Mouse (Mus musculus) cerebellum, adult 2 months (tissue): ENCODE results near the gene Abcb8. TPM values are rescaled to one million over a fixed set of nuclear protein-coding genes. Genes with fewer than 3 reads are reported as not detected.

Experiments used
- DNase-seq, 2 experiments: peaks; one replicate each; pipeline ENCODE4 v3.0.0; 2021
- H3K27ac ChIP-seq: fragments of 200-500 bp; 2 replicates; pipeline ENCODE4 v1.5.1; 2012; ENCODE audit warnings: low read length, control low read depth, inconsistent platforms; ENCODE audit not compliant: insufficient read depth
- H3K27me3 ChIP-seq: fragments of 200-500 bp; 2 replicates; pipeline ENCODE4 v1.6.1; 2012; ENCODE audit warnings: inconsistent platforms, mild to moderate bottlenecking, low read length, moderate library complexity; ENCODE audit not compliant: control insufficient read depth, insufficient read depth
- H3K4me1 ChIP-seq: fragments of 200-500 bp; 2 replicates; pipeline ENCODE4 v1.6.1; 2011; ENCODE audit warnings: low read length; ENCODE audit not compliant: control insufficient read depth, insufficient read depth
- H3K4me3 ChIP-seq: fragments of 200-500 bp; replicated peaks from 2 replicates; pipeline ENCODE3; 2011; ENCODE audit warnings: mild to moderate bottlenecking, low read depth, low read length, control low read depth; ENCODE audit not compliant: insufficient read depth
- CTCF ChIP-seq: fragments of 200-500 bp; IDR thresholded peaks from 2 replicates; pipeline ENCODE4 v1.5.1; 2011; ENCODE audit warnings: low read depth, mild to moderate bottlenecking, control low read depth, low read length, moderate library complexity, borderline replicate concordance; ENCODE audit not compliant: insufficient read depth
- POLR2A ChIP-seq: fragments of 200-500 bp; IDR thresholded peaks from 2 replicates; pipeline ENCODE4 v1.6.1; 2011; ENCODE audit warnings: low read length, control low read depth, borderline replicate concordance; ENCODE audit not compliant: insufficient read depth
- WGBS: fragments of 180-500 bp; shearing (Covaris S2); methylation state at CpG from one replicate; pipeline ENCODE4 v1.1.7; 2018; 5-methylcytosine and 5-hydroxymethylcytosine counted together
- polyA plus RNA-seq: library from polyadenylated mRNA; depleted of rRNA; stranded (reverse); fragments of >200 nt; gene quantifications from 2 replicates; pipeline ENCODE4 v1.2.3, GENCODE M21; 2012

The Abcb8 gene
- polyA plus RNA-seq, 1 experiment, result 53.5 TPM

- Histone ChIP-seq H3K4me1 (no peaks in the 10 kb centered on the region; the same call in 1 of the 2 replicates), H3K27me3 (no peaks in the 10 kb centered on the region), H3K27ac (no peak overlapping the region), H3K4me3 (no peak overlapping the region)
- WGBS, result 76% methylated on average over 9 of the region's 9 CpGs
- DNase-seq, result no peak
- TF ChIP-seq CTCF (no peak), POLR2A (no peak)
Measured at GRCm38 (mm10) chr5:24369767-24370166, 23.7 kb upstream of the Abcb8 start.

- no peak for TF ChIP-seq POLR2A
- no peak for TF ChIP-seq CTCF
- Histone ChIP-seq H3K27me3 (no peaks in the 10 kb centered on the region), H3K27ac (no peak overlapping the region), H3K4me3 (no peak overlapping the region), H3K4me1 (no peaks in the 10 kb centered on the region; the same call in 1 of the 2 replicates)
- no peak for DNase-seq
- 87% methylated on average over 5 of the region's 5 CpGs for WGBS
Measured at GRCm38 (mm10) chr5:24373807-24374206, 19.7 kb upstream of the Abcb8 start.

- no peak for TF ChIP-seq POLR2A
- TF ChIP-seq CTCF, result no peak
- Histone ChIP-seq H3K27ac (no peak overlapping the region), H3K27me3 (no peaks in the 10 kb centered on the region), H3K4me3 (no peak overlapping the region), H3K4me1 (no peaks in the 10 kb centered on the region; the same call in 1 of the 2 replicates)
- no peak for DNase-seq
- WGBS, result 27% methylated on average over 6 of the region's 6 CpGs
Measured at GRCm38 (mm10) chr5:24374216-24374615, 19.2 kb upstream of the Abcb8 start.

- no peaks in the 10 kb centered on the region; the same call in 1 of the 2 replicates for H3K4me1 ChIP-seq
- H3K4me3 ChIP-seq, result no peak overlapping the region
- no peaks in the 10 kb centered on the region for H3K27me3 ChIP-seq
- H3K27ac ChIP-seq, result no peak overlapping the region
- TF ChIP-seq CTCF, result no peak
- no peak for TF ChIP-seq POLR2A
- no peak for DNase-seq
- WGBS, result 61% methylated on average over 7 of the region's 7 CpGs
Measured at GRCm38 (mm10) chr5:24374666-24375328, 18.7 kb upstream of the Abcb8 start.

GRCm38 (mm10) chr5:24378700-24379099 lies 14.8 kb upstream of the Abcb8 start:
- TF ChIP-seq CTCF (no peak), POLR2A (no peak)
- Histone ChIP-seq H3K27me3 (no peaks in the 10 kb centered on the region), H3K4me1 (0 out of 2 replicates have a peak, but pooled peaks cover 2% of the 10 kb centered on the region), H3K4me3 (no peak overlapping the region), H3K27ac (no peak overlapping the region)
- no peak for DNase-seq
- WGBS, result 65% methylated on average over 2 of the region's 2 CpGs

DNA sequence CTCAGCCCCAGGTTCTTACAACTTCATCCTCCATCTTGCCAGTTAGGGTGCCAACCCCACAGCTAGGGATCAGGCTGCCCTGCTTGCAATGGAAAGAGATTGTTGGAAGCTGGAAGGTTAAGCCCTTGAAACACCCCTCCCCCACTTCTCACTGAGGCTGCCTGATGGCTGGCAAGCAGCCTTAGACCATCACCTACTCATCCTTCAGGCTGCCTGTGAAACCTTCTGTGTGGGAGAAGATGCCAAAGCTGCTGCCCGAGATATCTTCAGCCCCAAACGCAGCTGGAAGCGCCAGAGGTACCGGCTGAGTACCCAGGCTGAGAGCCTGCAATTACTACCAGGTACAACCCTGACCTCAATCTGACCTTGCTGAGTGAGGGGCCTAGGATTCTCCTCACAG lies 14.0 kb upstream of the Abcb8 start:
- H3K27me3 ChIP-seq, result no peaks in the 10 kb centered on the region
- peaks cover 6% of the 10 kb centered on the region; the same call in 1 of the 2 replicates for H3K4me1 ChIP-seq
- no peak for TF ChIP-seq CTCF
- TF ChIP-seq POLR2A, result no peak
- DNase-seq, result no peak
- no peak overlapping the region for H3K4me3 ChIP-seq
- no peak overlapping the region for H3K27ac ChIP-seq
- 42% methylated on average over 4 of the region's 4 CpGs for WGBS

GRCm38 (mm10) chr5:24380499-24380898 lies 13.0 kb upstream of the Abcb8 start:
- 90% methylated on average over 4 of the region's 4 CpGs for WGBS
- no peak for TF ChIP-seq POLR2A
- TF ChIP-seq CTCF, result no peak
- Histone ChIP-seq H3K4me3 (no peak overlapping the region), H3K4me1 (peaks cover 7% of the 10 kb centered on the region; the same call in 1 of the 2 replicates), H3K27ac (no peak overlapping the region), H3K27me3 (no peaks in the 10 kb centered on the region)
- DNase-seq, result no peak

- 80% methylated on average over 6 of the region's 6 CpGs for WGBS
- peaks cover 7% of the 10 kb centered on the region; the same call in 1 of the 2 replicates for H3K4me1 ChIP-seq
- H3K4me3 ChIP-seq, result no peak overlapping the region
- no peak overlapping the region for H3K27ac ChIP-seq
- no peaks in the 10 kb centered on the region for H3K27me3 ChIP-seq
- no peak for TF ChIP-seq POLR2A
- no peak for TF ChIP-seq CTCF
- no peak for DNase-seq
Measured at GRCm38 (mm10) chr5:24381486-24381885, 12.0 kb upstream of the Abcb8 start.
